Mouse (Mus musculus): Measurements from ENCODE around the gene B2m. TPM values are rescaled to one million over a fixed set of nuclear protein-coding genes. Genes with fewer than 3 reads are reported as not detected.

Gene B2m
- total and polyA plus RNA-seq, 3 experiments = 108 to 1,161 (median 229) TPM

- peaks cover 8% of the 10 kb centered on the region for H3K79me2 ChIP-seq (ENCODE audit: control insufficient read depth, insufficient read depth, low read length, poor library complexity)
- H3K9ac ChIP-seq (ENCODE audit: control insufficient read depth, low read depth, low read length, poor library complexity, severe bottlenecking) = no peak overlapping the region
- no peak for DNase-seq (ENCODE audit: low read depth, low spot score)
- peaks cover 8 to 16% of the 10 kb centered on the region in 2 experiments for H3K4me1 ChIP-seq (ENCODE audit: control insufficient read depth in 1 of 2, insufficient read depth in 2 of 2, low read length in 2 of 2)
- no peaks in the 10 kb centered on the region for H3K9me3 ChIP-seq (replicated peaks; ENCODE audit: insufficient read depth, low read length)
- TF ChIP-seq NELFE (IDR thresholded peaks at IDR 0.05; ENCODE audit: low read depth, low read length) = no peak
- no peak overlapping the region for H3K27ac ChIP-seq (ENCODE audit: control insufficient read depth, low read depth, low read length)
- peaks cover 3 to 15% of the 10 kb centered on the region in 2 experiments; a peak in 3 of 4 replicates for H3K36me3 ChIP-seq (ENCODE audit: control insufficient read depth in 1 of 2, insufficient read depth in 2 of 2, low read length in 2 of 2)
- no peaks in the 10 kb centered on the region for H3K27me3 ChIP-seq (ENCODE audit: control insufficient read depth in 1 of 2, insufficient read depth in 2 of 2, low read length in 2 of 2)
- H3K4me3 ChIP-seq (ENCODE audit: control insufficient read depth in 1 of 2, insufficient read depth in 1 of 2, low read depth in 2 of 2, low read length in 2 of 2) = no peak overlapping the region
These were observed 7.8 kb downstream of the B2m start for GRCm38 (mm10) chr2:122155292-122155691.

GRCm38 (mm10) chr2:122156051-122156700, 8.7 kb downstream of the B2m start:
- Histone ChIP-seq H3K36me3 (ENCODE audit: control insufficient read depth in 1 of 2, insufficient read depth in 2 of 2, low read length in 2 of 2) (peaks cover 3 to 15% of the 10 kb centered on the region in 2 experiments; a peak in 3 of 4 replicates), H3K4me3 (ENCODE audit: control insufficient read depth in 1 of 2, insufficient read depth in 1 of 2, low read depth in 2 of 2, low read length in 2 of 2) (no peak overlapping the region), H3K27ac (ENCODE audit: control insufficient read depth, low read depth, low read length) (no peak overlapping the region), H3K9ac (ENCODE audit: control insufficient read depth, low read depth, low read length, poor library complexity, severe bottlenecking) (no peak overlapping the region), H3K79me2 (ENCODE audit: control insufficient read depth, insufficient read depth, low read length, poor library complexity) (peaks cover under 1% of the 10 kb centered on the region), H3K9me3 (replicated peaks; ENCODE audit: insufficient read depth, low read length) (no peaks in the 10 kb centered on the region), H3K27me3 (ENCODE audit: control insufficient read depth in 1 of 2, insufficient read depth in 2 of 2, low read length in 2 of 2) (no peaks in the 10 kb centered on the region), H3K4me1 (ENCODE audit: control insufficient read depth in 1 of 2, insufficient read depth in 2 of 2, low read length in 2 of 2) (peaks cover 8 to 11% of the 10 kb centered on the region in 2 experiments)
- no peak for TF ChIP-seq MAFK (IDR thresholded peaks at IDR 0.05; ENCODE audit: borderline replicate concordance, low read depth, low read length)
- no peak for TF ChIP-seq JUND (IDR thresholded peaks at IDR 0.05; ENCODE audit: low read depth, low read length)
- TF ChIP-seq E2F4 (IDR thresholded peaks at IDR 0.05; ENCODE audit: borderline replicate concordance, low read depth, low read length) = no peak
- TF ChIP-seq MYB (IDR thresholded peaks at IDR 0.05; ENCODE audit: low read depth, low read length) = no peak
- no peak for TF ChIP-seq HCFC1 (IDR thresholded peaks at IDR 0.05; ENCODE audit: low read depth, low read length)
- TF ChIP-seq MAX (IDR thresholded peaks at IDR 0.05; ENCODE audit: low read length) = no peak
- no peak for TF ChIP-seq MXI1 (IDR thresholded peaks at IDR 0.05; ENCODE audit: low read depth, low read length)
- TF ChIP-seq NRF1 (IDR thresholded peaks at IDR 0.05; ENCODE audit: insufficient read depth, low read depth, low read length, poor library complexity, severe bottlenecking) = no peak
- TF ChIP-seq GATA1 (IDR thresholded peaks at IDR 0.05; ENCODE audit: low read depth, low read length) = no peak
- TF ChIP-seq EP300 (IDR thresholded peaks at IDR 0.05; ENCODE audit: low read depth in 1 of 2, low read length in 2 of 2) = no peak
- no peak for TF ChIP-seq UBTF (IDR thresholded peaks at IDR 0.05; ENCODE audit: borderline replicate concordance, insufficient read depth, low read depth, low read length)
- no peak for TF ChIP-seq TCF12 (IDR thresholded peaks at IDR 0.05; ENCODE audit: low read depth, low read length)
- no peak for TF ChIP-seq CHD1 (IDR thresholded peaks at IDR 0.05; ENCODE audit: low read depth, low read length)
- TF ChIP-seq MAZ (IDR thresholded peaks at IDR 0.05; ENCODE audit: low read depth, low read length) = no peak
- no peak for DNase-seq (ENCODE audit: low read depth, low spot score)

Data from MEL (cell line).